Mouse (Mus musculus) heart, adult 2 months (tissue): ENCODE measurements around the gene Eme2. TPM values are rescaled to one million over a fixed set of nuclear protein-coding genes. Genes with fewer than 3 reads are reported as not detected.

Source experiments
- DNase-seq, 2 experiments: peaks; one replicate each; pipeline ENCODE4 v3.0.0; 2021
- H3K27ac ChIP-seq: fragments of 200-600 bp; 2 replicates; pipeline ENCODE4 v1.8.1; 2022
- H3K27me3 ChIP-seq: fragments of 200-500 bp; 2 replicates; pipeline ENCODE4 v1.6.1; 2012; ENCODE audit warnings: mild to moderate bottlenecking, low read length, inconsistent platforms, mixed read lengths; ENCODE audit not compliant: control insufficient read depth, insufficient read depth
- H3K36me3 ChIP-seq: fragments of 200-500 bp; 2 replicates; pipeline ENCODE4 v1.6.1; 2012; ENCODE audit warnings: low read length, inconsistent platforms; ENCODE audit not compliant: control insufficient read depth, insufficient read depth
- H3K4me1 ChIP-seq: fragments of 200-500 bp; 2 replicates; pipeline ENCODE4 v1.6.1; 2011; ENCODE audit warnings: low read length; ENCODE audit not compliant: control insufficient read depth, insufficient read depth
- H3K4me3 ChIP-seq: fragments of 200-600 bp; 2 replicates; pipeline ENCODE4 v1.8.1; 2022
- H3K79me2 ChIP-seq: fragments of 200-500 bp; replicated peaks from 2 replicates; pipeline ENCODE4 v1.6.1; 2012; ENCODE audit warnings: mild to moderate bottlenecking, inconsistent platforms, low read length, moderate library complexity, mixed read lengths; ENCODE audit not compliant: control insufficient read depth, insufficient read depth
- H3K9ac ChIP-seq: fragments of 200-500 bp; 2 replicates; pipeline ENCODE4 v1.6.1; 2012; ENCODE audit warnings: low read depth, mild to moderate bottlenecking, control low read depth, inconsistent platforms, low read length, mixed read lengths
- CTCF ChIP-seq: fragments of 200-600 bp; IDR thresholded peaks from 2 replicates; pipeline ENCODE4 v1.8.1; 2022; ENCODE audit warnings: antibody characterized with exemption, mild to moderate bottlenecking, moderate library complexity
- EP300 ChIP-seq: fragments of 200-500 bp; IDR thresholded peaks from 2 replicates; pipeline ENCODE4 v1.6.1; 2011; ENCODE audit warnings: low read depth, low read length, control low read depth; ENCODE audit not compliant: insufficient read depth
- POLR2A ChIP-seq: fragments of 200-500 bp; IDR thresholded peaks from 2 replicates; pipeline ENCODE4 v1.6.1; 2011; ENCODE audit warnings: mild to moderate bottlenecking, low read depth, low read length, control low read depth; ENCODE audit not compliant: insufficient read depth
- WGBS: fragments of 180-500 bp; shearing (Covaris S2); methylation state at CpG from one replicate; pipeline ENCODE4 v1.1.7; 2018; 5-methylcytosine and 5-hydroxymethylcytosine counted together
- intact Hi-C: fragments of 180-260 bp; cut with DNase I; formaldehyde crosslinking; loops from one replicate; pipeline ENCODE4 v1.15.1; 2025
- polyA plus RNA-seq: library from polyadenylated mRNA; depleted of rRNA; stranded (reverse); fragments of >200 nt; gene quantifications from 2 replicates; pipeline ENCODE4 v1.2.3, GENCODE M21; 2012
- total RNA-seq, 2 experiments: library from RNA; stranded (reverse); gene quantifications; 2 replicates each; pipeline ENCODE4 v1.2.3; 2021

The Eme2 gene
- total and polyA plus RNA-seq, 3 experiments: 16.9 to 20.3 (median 18.3) TPM

GRCm38 (mm10) chr17:24929506-24929905 is 34.6 kb upstream of the Eme2 start:
- 50% methylated on average over 1 of the region's 1 CpGs for WGBS
- intact Hi-C loops: no loop called here
- H3K9ac ChIP-seq: no peak overlapping the region

GRCm38 (mm10) chr17:24923246-24923645 is 28.4 kb upstream of the Eme2 start:
- intact Hi-C loops: no loop called here
- Histone ChIP-seq H3K4me1 (no peaks in the 10 kb centered on the region), H3K27ac (no peak overlapping the region), H3K9ac (no peak overlapping the region), H3K36me3 (peaks cover 3% of the 10 kb centered on the region), H3K27me3 (no peaks in the 10 kb centered on the region), H3K79me2 (peaks cover 2% of the 10 kb centered on the region), H3K4me3 (no peak overlapping the region)
- DNase-seq: no peak
- WGBS: 80% methylated on average over 1 of the region's 1 CpGs
- TF ChIP-seq EP300: no peak
- TF ChIP-seq POLR2A: no peak
- no peak for TF ChIP-seq CTCF

More at GRCm38 (mm10) chr17:24929506-24929905, 34.6 kb upstream of the Eme2 start:
- no peak for TF ChIP-seq POLR2A
- no peak for TF ChIP-seq CTCF
- no peak for TF ChIP-seq EP300
- no peak overlapping the region for H3K4me3 ChIP-seq
- H3K27ac ChIP-seq: no peak overlapping the region
- peaks cover 3% of the 10 kb centered on the region for H3K79me2 ChIP-seq
- DNase-seq: no peak
- no peaks in the 10 kb centered on the region for H3K27me3 ChIP-seq
- peaks cover 3% of the 10 kb centered on the region for H3K4me1 ChIP-seq
- H3K36me3 ChIP-seq: peaks cover 7% of the 10 kb centered on the region

GRCm38 (mm10) chr17:24913984-24914383 is 19.1 kb upstream of the Eme2 start:
- no peaks in the 10 kb centered on the region for H3K27me3 ChIP-seq
- H3K9ac ChIP-seq: no peak overlapping the region
- H3K27ac ChIP-seq: no peak overlapping the region
- H3K4me3 ChIP-seq: no peak overlapping the region
- intact Hi-C loops: no loop called here
- H3K4me1 ChIP-seq: no peaks in the 10 kb centered on the region
- no peak for DNase-seq
- TF ChIP-seq POLR2A (no peak), CTCF (no peak), EP300 (no peak)
- H3K36me3 ChIP-seq: no peaks in the 10 kb centered on the region
- H3K79me2 ChIP-seq: no peaks in the 10 kb centered on the region

GRCm38 (mm10) chr17:24907591-24907990 is 12.7 kb upstream of the Eme2 start:
- H3K4me1 ChIP-seq: no peaks in the 10 kb centered on the region
- no peak overlapping the region for H3K9ac ChIP-seq
- H3K4me3 ChIP-seq: no peak overlapping the region
- intact Hi-C loops: no loop called here
- WGBS: 91% methylated on average over 2 of the region's 2 CpGs
- no peaks in the 10 kb centered on the region for H3K36me3 ChIP-seq
- no peak for DNase-seq
- H3K79me2 ChIP-seq: no peaks in the 10 kb centered on the region
- H3K27me3 ChIP-seq: no peaks in the 10 kb centered on the region
- TF ChIP-seq CTCF (no peak), POLR2A (no peak), EP300 (no peak)
- H3K27ac ChIP-seq: no peak overlapping the region

GRCm38 (mm10) chr17:24903767-24904166 is 8.9 kb upstream of the Eme2 start:
- DNase-seq: no peak
- H3K4me1 ChIP-seq: peaks cover under 1% of the 10 kb centered on the region
- no peak overlapping the region for H3K4me3 ChIP-seq
- no peaks in the 10 kb centered on the region for H3K79me2 ChIP-seq
- 90% methylated on average over 9 of the region's 9 CpGs for WGBS
- TF ChIP-seq EP300 (no peak), CTCF (no peak), POLR2A (no peak)
- H3K27me3 ChIP-seq: no peaks in the 10 kb centered on the region
- no peaks in the 10 kb centered on the region for H3K36me3 ChIP-seq
- H3K9ac ChIP-seq: no peak overlapping the region
- no peak overlapping the region for H3K27ac ChIP-seq
- intact Hi-C loops: no loop called here

- Histone ChIP-seq H3K27ac (no peak overlapping the region), H3K4me1 (peaks cover 2% of the 10 kb centered on the region), H3K36me3 (no peaks in the 10 kb centered on the region), H3K27me3 (no peaks in the 10 kb centered on the region), H3K9ac (no peak overlapping the region), H3K4me3 (no peak overlapping the region), H3K79me2 (no peaks in the 10 kb centered on the region)
- DNase-seq: no peak
- intact Hi-C loops: no loop called here
- no peak for TF ChIP-seq POLR2A
- TF ChIP-seq CTCF: peak; percentile 63
- no peak for TF ChIP-seq EP300
- WGBS: 71% methylated on average over 9 of the region's 9 CpGs
These were observed 8.0 kb upstream of the Eme2 start for GRCm38 (mm10) chr17:24902671-24903474.
